Mouse (Mus musculus) myocyte (in vitro differentiated cells): Measurements from ENCODE around the gene Dcn. TPM values are rescaled to one million over a fixed set of nuclear protein-coding genes. Genes with fewer than 3 reads are reported as not detected.

ENCODE experiments used
- H3K27me3 ChIP-seq: one replicate; pipeline ENCODE4 v1.6.1; 2011; ENCODE audit not compliant: control insufficient read depth, insufficient read depth, insufficient read length
- H3K36me3 ChIP-seq: one replicate; pipeline ENCODE4 v1.6.1; 2011; ENCODE audit not compliant: control insufficient read depth, insufficient read depth
- H3K4me2 ChIP-seq: one replicate; pipeline ENCODE4 v1.6.1; 2011; ENCODE audit warnings: low read depth, control low read depth
- H3K4me3 ChIP-seq: one replicate; pipeline ENCODE4 v1.5.1; 2011; ENCODE audit warnings: mild to moderate bottlenecking, control low read depth, moderate library complexity
- H3K79me2 ChIP-seq: one replicate; pipeline ENCODE4 v1.6.1; 2011; ENCODE audit not compliant: control insufficient read depth, insufficient read depth
- H3ac ChIP-seq: one replicate; pipeline ENCODE4 v1.6.1; 2011; ENCODE audit not compliant: control insufficient read depth, insufficient read length
- CEBPB ChIP-seq: IDR thresholded peaks from 2 replicates; pipeline ENCODE4 v1.6.1; 2011; ENCODE audit warnings: mild to moderate bottlenecking, moderate library complexity; ENCODE audit not compliant: poor library complexity, insufficient read depth, severe bottlenecking
- E2F4 ChIP-seq: IDR thresholded peaks from one replicate; pipeline ENCODE4 v1.6.1; 2011; ENCODE audit warnings: mild to moderate bottlenecking, control low read depth, moderate library complexity; ENCODE audit not compliant: insufficient read depth
- MAX ChIP-seq: IDR thresholded peaks from one replicate; pipeline ENCODE4 v1.6.1; 2011; ENCODE audit warnings: low read depth, mild to moderate bottlenecking, control low read depth
- MYOD1 ChIP-seq, 3 experiments: IDR thresholded peaks; one replicate each; pipeline ENCODE4 v1.6.1; 2011; ENCODE audit warnings: control low read depth in 2 of 3, low read depth in 2 of 3, mild to moderate bottlenecking in 2 of 3, moderate library complexity in 1 of 3; ENCODE audit not compliant: insufficient read length in 2 of 3, control insufficient read depth in 1 of 3
- MYOG ChIP-seq, 3 experiments: IDR thresholded peaks; one replicate each; pipeline ENCODE4 v1.6.1; 2011; ENCODE audit warnings: control low read depth in 2 of 3, low read depth in 2 of 3, mild to moderate bottlenecking in 2 of 3; ENCODE audit not compliant: insufficient read length in 2 of 3, control insufficient read depth in 1 of 3, insufficient read depth in 1 of 3
- POLR2A ChIP-seq: IDR thresholded peaks from one replicate; pipeline ENCODE4 v1.6.1; 2011; ENCODE audit warnings: low read depth, mild to moderate bottlenecking, control low read depth, moderate library complexity; ENCODE audit not compliant: insufficient read length
- POLR2AphosphoS2 ChIP-seq: IDR thresholded peaks from one replicate; pipeline ENCODE4 v1.6.1; 2011; ENCODE audit warnings: low read depth, control low read depth; ENCODE audit not compliant: insufficient read length
- REST ChIP-seq: IDR thresholded peaks from one replicate; pipeline ENCODE4 v1.6.1; 2011; ENCODE audit warnings: mild to moderate bottlenecking, control low read depth, moderate library complexity; ENCODE audit not compliant: insufficient read depth, insufficient read length
- SRF ChIP-seq: IDR thresholded peaks from one replicate; pipeline ENCODE4 v1.6.1; 2011; ENCODE audit warnings: low read depth; ENCODE audit not compliant: control insufficient read depth, insufficient read length
- TCF12 ChIP-seq: IDR thresholded peaks from one replicate; pipeline ENCODE4 v1.6.1; 2011; ENCODE audit warnings: mild to moderate bottlenecking, control low read depth; ENCODE audit not compliant: poor library complexity, insufficient read depth, severe bottlenecking
- TCF3 ChIP-seq: IDR thresholded peaks from one replicate; pipeline ENCODE4 v1.6.1; 2011; ENCODE audit warnings: low read depth, control low read depth; ENCODE audit not compliant: insufficient read length
- USF1 ChIP-seq: IDR thresholded peaks from one replicate; pipeline ENCODE4 v1.6.1; 2011; ENCODE audit warnings: low read depth, mild to moderate bottlenecking, control low read depth, moderate library complexity
- polyA plus RNA-seq: library from polyadenylated mRNA; unstranded; fragments of >200 nt; fragmentation: generic; extraction: Trizol; gene quantifications from one replicate; pipeline ENCODE4 v1.2.1, GENCODE M21; 2012; ENCODE audit warnings: missing spikeins

Dcn gene
- polyA plus RNA-seq, 1 experiment, result 13.8 TPM

DNA sequence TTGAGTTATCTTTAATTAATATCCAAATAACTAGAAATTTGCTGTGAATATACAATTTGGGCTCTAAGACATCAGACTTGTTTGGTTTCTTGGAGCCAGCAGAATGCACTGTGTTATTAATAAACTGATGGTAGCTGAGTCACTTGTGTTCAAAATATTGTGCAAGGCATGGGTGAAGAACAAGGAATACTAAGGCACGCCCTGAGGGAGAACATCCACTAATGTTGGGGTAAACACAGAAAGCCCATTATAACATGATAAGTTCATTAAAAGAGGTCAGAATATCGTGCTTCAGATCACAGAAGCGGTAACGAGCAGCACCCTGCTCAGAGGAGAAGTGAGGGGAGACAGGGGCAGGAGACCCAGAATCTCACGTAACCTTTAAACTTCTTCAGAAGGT is 2.7 kb downstream of the Dcn start:
- H3K36me3 ChIP-seq, result no peaks in the 10 kb centered on the region
- no peak overlapping the region for H3ac ChIP-seq
- no peaks in the 10 kb centered on the region for H3K79me2 ChIP-seq
- no peaks in the 10 kb centered on the region for H3K27me3 ChIP-seq
- H3K4me2 ChIP-seq, result peak overlapping the region; percentile 84
- no peak overlapping the region for H3K4me3 ChIP-seq
- no peak for TF ChIP-seq E2F4
- TF ChIP-seq MYOD1 (IDR thresholded peaks at IDR 0.05; ENCODE audit: control insufficient read depth in 1 of 3, insufficient read length in 2 of 3, low read depth in 2 of 3), result no peak
- TF ChIP-seq CEBPB, result peak; percentile 63
- no peak for TF ChIP-seq USF1

DNA sequence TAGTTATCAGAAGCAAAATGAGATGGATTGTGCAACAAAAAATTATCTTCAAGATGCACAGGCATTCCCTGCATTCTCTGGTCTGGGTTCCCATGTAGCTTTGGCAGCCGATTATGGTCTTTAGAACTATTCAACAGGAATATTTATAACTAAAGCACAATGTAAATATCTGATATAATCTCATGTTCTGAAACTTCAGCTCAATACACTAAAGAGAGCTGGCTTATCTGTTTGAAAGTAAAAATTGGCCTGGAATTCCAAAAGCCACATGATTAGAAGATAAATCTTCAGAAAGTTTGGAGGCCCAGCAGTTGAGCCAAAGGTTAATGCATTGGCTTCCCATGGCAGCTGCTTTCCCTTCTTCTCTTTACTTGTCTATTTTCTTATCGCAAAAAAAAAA is 4.6 kb downstream of the Dcn start:
- Histone ChIP-seq H3K4me3 (no peak overlapping the region), H3K4me2 (no peak overlapping the region), H3K36me3 (no peaks in the 10 kb centered on the region), H3K79me2 (no peaks in the 10 kb centered on the region), H3ac (no peak overlapping the region), H3K27me3 (no peaks in the 10 kb centered on the region)
- no peak for TF ChIP-seq TCF3
- TF ChIP-seq CEBPB, result peak; percentile 65; the same call in 1 of the 2 replicates

DNA sequence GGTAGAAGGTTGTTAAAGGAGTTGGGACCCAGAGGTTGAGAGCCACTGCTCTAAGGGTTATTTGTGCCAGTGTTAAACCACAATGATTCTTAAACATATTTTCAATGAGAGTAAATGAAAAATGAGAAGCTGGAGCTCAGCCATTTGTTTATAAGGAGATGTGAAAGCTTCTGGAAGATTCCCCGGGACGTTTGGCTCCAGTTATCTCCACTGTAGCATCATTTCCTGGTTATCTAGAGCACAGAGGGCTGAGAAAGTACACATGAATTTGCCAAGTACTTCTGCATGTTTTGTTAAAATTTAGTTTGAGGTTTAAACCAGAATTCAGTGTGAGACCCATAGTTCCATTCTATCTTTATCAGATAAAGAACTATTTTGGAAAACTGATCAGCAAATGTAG is 5.7 kb downstream of the Dcn start:
- Histone ChIP-seq H3ac (no peak overlapping the region), H3K4me2 (no peak overlapping the region), H3K4me3 (no peak overlapping the region), H3K36me3 (no peaks in the 10 kb centered on the region), H3K79me2 (no peaks in the 10 kb centered on the region), H3K27me3 (no peaks in the 10 kb centered on the region)
- TF ChIP-seq USF1, result no peak
- no peak for TF ChIP-seq E2F4
- TF ChIP-seq REST, result no peak

DNA sequence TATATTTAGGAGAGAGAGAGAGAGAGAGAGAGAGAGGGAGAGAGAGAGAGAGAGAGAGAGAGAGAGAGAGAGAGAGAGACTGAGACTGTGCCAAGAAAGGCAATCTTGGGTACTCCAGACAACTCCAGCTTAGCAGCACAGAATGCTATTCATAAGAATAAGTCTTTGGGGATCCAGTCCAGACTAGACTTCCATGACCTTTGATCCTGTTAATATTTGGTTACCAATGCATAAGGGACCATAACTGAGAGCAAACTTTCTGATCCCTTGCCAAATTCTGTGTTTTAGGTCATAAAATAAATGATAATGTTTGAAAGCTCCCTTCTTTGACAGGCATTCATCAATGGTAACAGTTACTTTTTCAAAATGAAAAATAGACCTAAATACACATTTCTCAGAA is 6.7 kb downstream of the Dcn start:
- Histone ChIP-seq H3K27me3 (no peaks in the 10 kb centered on the region), H3K36me3 (no peaks in the 10 kb centered on the region), H3K79me2 (no peaks in the 10 kb centered on the region), H3ac (no peak overlapping the region), H3K4me3 (no peak overlapping the region), H3K4me2 (no peak overlapping the region)
- TF ChIP-seq REST (no peak), TCF12 (no peak), CEBPB (no peak), POLR2A (no peak), MYOG (IDR thresholded peaks at IDR 0.05; ENCODE audit: control insufficient read depth in 1 of 3, insufficient read depth in 1 of 3, insufficient read length in 2 of 3, low read depth in 2 of 3) (no peak), E2F4 (no peak), USF1 (no peak), MAX (no peak), TCF3 (no peak), POLR2AphosphoS2 (no peak), MYOD1 (IDR thresholded peaks at IDR 0.05; ENCODE audit: control insufficient read depth in 1 of 3, insufficient read length in 2 of 3, low read depth in 2 of 3) (no peak), SRF (no peak)

DNA sequence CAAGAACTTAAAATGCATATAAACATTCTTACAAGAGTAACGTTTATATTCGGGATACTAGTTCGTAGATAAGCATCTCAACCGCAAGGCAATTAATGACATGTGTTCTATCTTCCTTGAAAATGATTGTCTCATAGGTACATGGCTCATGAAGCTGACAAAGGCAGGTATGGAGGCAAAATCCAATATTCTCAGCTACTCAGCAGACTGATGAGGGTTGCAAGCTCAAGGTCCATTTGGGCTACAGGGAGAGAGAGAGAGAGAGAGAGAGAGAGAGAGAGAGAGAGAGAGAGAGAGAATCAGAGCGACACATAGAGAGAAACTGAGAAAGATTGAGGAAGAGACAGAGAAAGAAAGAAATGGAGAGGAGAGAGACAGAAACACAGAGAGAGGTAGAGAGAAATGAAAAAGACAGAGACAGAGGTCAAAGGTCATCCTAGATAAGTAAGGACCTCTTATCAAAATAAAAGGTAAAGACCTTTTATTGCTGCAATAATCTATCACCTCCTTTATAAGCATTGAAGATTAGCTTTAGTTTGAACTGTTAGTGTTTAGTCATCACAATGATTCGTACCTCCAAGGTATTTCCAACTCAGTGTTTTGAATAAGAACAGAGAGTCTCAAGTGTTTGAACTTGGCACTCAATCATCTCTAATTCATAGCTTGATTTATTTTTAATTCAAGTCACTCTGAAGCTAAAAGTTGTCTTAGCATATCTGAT is 8.0 kb downstream of the Dcn start:
- Histone ChIP-seq H3K4me3 (no peak overlapping the region), H3K27me3 (no peaks in the 10 kb centered on the region), H3K4me2 (no peak overlapping the region), H3K36me3 (no peaks in the 10 kb centered on the region), H3ac (no peak overlapping the region), H3K79me2 (no peaks in the 10 kb centered on the region)
- TF ChIP-seq REST (no peak), MYOD1 (IDR thresholded peaks at IDR 0.05; ENCODE audit: control insufficient read depth in 1 of 3, insufficient read length in 2 of 3, low read depth in 2 of 3) (no peak), POLR2AphosphoS2 (no peak), MAX (no peak), TCF12 (no peak), USF1 (no peak), CEBPB (no peak), MYOG (IDR thresholded peaks at IDR 0.05; ENCODE audit: control insufficient read depth in 1 of 3, insufficient read depth in 1 of 3, insufficient read length in 2 of 3, low read depth in 2 of 3) (no peak)
